Mouse (Mus musculus) heart, postnatal 10 days (tissue): ENCODE data around the gene Wars2. TPM values are rescaled to one million over a fixed set of nuclear protein-coding genes. Genes with fewer than 3 reads are reported as not detected.
A peak's percentile ranks its signal among the peaks of the same experiment; 100 is the strongest.

Experiments used
- DNase-seq, 2 experiments: peaks; one replicate each; pipeline ENCODE4 v3.0.0; 2021
- intact Hi-C: fragments of 180-260 bp; cut with DNase I; formaldehyde crosslinking; loops from one replicate; pipeline ENCODE4 v1.15.1; 2025
- total RNA-seq, 2 experiments: library from RNA; stranded (reverse); gene quantifications; 2 replicates each; pipeline ENCODE4 v1.2.3; 2021

Gene Wars2
- total RNA-seq, 2 experiments from 2014 or later: 7.0 to 10.3 TPM

- intact Hi-C loops: no loop called here
- no peak for DNase-seq
Observed at GRCm38 (mm10) chr3:99184373-99184772, 43.5 kb downstream of the Wars2 start.

DNA sequence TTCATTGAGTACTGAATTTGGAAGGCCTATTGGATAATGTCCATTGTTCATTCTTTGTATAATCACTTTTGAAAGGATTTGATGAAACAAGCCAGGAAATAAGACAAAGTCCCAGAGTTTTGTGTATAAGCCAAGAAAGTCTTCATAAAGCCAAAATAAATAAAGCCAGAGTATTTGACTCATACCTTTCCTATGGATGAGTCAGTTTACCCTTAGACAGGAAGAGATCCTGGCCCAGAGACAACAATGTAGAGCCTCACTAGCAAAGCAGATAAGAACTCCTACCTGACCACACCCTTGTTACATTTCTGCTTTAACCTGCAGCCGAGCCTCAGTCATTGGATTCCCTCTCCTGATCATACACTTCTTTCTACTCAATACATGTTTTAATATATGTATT lies 47.2 kb downstream of the Wars2 start:
- intact Hi-C loops: no loop called here
- no peak for DNase-seq

GRCm38 (mm10) chr3:99193576-99193975 lies 52.7 kb downstream of the Wars2 start:
- intact Hi-C loops: no loop called here
- DNase-seq: no peak

- no peak for DNase-seq
- intact Hi-C loops: no loop called here
Observed at GRCm38 (mm10) chr3:99203331-99203730, 62.5 kb downstream of the Wars2 start.

GRCm38 (mm10) chr3:99208416-99208815 lies 67.5 kb downstream of the Wars2 start:
- DNase-seq: no peak
- intact Hi-C loops: no loop called here

- DNase-seq: no peak
- intact Hi-C loops: no loop called here
Observed at GRCm38 (mm10) chr3:99211105-99211698, 70.3 kb downstream of the Wars2 start.

DNA sequence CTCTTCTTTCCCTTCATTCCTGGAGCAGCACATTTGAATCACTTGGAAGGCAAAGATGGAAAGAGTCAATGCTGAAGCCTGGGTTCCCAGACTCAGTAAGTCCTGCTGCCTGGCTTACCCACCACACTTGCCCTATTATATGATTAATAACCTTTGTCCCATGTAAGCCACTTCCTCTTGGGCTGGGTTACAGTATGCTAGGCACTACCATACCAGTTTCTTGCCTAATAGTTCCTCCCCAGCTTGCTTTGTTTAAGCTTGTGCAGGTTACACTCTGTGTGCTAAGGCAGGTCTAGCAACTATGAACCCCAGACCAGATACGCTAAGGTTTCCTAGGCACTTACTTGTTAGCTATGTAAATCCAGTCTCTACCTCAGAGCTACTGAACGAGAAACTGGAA lies 86.9 kb downstream of the Wars2 start:
- intact Hi-C loops: no loop called here
- no peak for DNase-seq

DNA sequence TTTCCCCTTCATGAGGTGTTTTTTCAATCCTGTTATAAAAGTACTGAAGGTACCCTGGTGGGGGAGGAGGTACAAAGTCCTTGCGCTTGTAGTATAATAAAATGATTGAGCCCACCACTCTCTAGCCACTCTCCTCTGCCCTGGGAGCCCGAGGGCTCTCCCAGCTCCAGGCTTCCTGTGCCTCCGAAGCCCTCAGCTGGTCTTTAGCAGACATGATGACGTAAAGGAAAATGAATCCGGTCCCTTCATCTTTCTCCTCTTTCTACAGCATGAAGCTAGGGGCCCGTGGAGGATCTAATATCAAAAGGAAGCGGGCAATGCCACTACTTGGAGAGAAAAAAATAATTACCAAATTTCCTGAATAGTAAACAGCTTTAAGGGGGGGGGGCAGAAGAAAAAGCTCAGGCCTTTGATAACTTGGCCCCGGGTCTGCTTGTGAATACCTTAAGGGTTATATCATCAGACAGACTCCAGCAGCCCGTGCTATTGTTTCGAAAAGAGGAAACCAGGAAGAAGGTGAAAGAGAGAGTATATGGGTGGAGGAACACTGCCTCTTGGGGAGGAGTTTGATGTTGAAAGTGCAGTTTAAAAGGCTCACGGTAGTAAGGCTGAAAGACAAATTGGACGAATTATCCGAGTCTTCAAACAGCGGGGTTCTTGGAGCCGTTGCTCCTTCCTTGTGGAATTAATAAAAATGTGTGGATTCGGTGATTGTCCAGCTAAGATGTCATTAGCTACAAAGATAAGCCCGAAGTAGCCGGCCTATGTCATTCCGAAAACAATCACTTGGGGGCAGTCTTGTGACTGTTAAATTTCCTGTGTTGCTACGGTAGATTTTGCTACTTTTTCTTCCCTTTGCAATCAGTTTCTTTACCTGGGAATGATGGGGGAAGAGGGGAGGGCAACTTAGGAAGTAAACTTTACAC lies 92.8 kb downstream of the Wars2 start:
- DNase-seq: peak; percentile 52 to 74
- intact Hi-C loops: loop anchor here (2.0 to 10.0 kb wide), 3 partner anchors 91 to 705 kb away; partner anchors contain the start of gene Wars2

GRCm38 (mm10) chr3:99234319-99234869 lies 93.5 kb downstream of the Wars2 start:
- intact Hi-C loops: loop anchor here (2.0 to 10.0 kb wide), 3 partner anchors 92 to 704 kb away; partner anchors contain the start of gene Wars2
- DNase-seq: no peak

GRCm38 (mm10) chr3:99235116-99235803 lies 94.4 kb downstream of the Wars2 start:
- no peak for DNase-seq
- intact Hi-C loops: loop anchor here (2.0 to 10.0 kb wide), 2 partner anchors 630 to 704 kb away; no protein-coding TSS in a partner anchor

GRCm38 (mm10) chr3:99235804-99236755 lies 95.2 kb downstream of the Wars2 start:
- intact Hi-C loops: loop anchor here (2.0 to 10.0 kb wide), 2 partner anchors 629 to 703 kb away; no protein-coding TSS in a partner anchor
- DNase-seq: no peak

GRCm38 (mm10) chr3:99238691-99239090 lies 97.8 kb downstream of the Wars2 start:
- DNase-seq: no peak
- intact Hi-C loops: loop anchor here (2.0 to 10.0 kb wide), 2 partner anchors 14 to 626 kb away; no protein-coding TSS in a partner anchor

- intact Hi-C loops: loop anchor here (2.0 to 10.0 kb wide), 2 partner anchors 13 to 625 kb away; no protein-coding TSS in a partner anchor
- DNase-seq: no peak
Observed at GRCm38 (mm10) chr3:99239301-99240045, 98.6 kb downstream of the Wars2 start.

DNA sequence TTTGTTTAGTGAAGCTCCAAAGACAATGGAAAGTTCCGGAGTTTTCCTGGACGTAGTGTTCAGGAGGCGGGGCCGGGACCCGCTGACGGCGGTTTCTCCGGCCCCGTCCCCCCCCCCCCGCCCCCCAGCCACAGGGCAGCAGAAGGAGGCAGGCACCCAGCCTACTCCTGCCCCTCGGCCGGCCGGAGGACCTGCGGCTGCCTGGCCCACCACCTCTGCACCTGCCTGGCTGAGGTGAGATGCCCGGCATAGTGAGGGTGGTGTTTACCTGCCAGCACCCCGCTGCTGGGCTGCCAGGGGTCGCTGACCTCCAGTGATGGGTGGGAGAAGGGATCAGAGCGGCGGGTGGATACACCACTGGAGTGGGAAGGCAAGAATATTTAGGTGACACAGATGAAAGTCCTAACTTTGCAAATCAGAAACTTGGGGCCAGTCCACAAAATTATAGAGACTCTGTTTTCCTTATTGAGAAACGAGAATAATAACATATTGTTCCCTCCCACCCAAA lies 99.4 kb downstream of the Wars2 start, which contains the start of gene Tbx15:
Gene Tbx15, plus strand, starts transcription at position 169 of the 508 bp plus-strand sequence.
- DNase-seq: no peak
- intact Hi-C loops: no loop called here

GRCm38 (mm10) chr3:99240811-99241738 lies 100.2 kb downstream of the Wars2 start:
- no peak for DNase-seq
- intact Hi-C loops: no loop called here

- no peak for DNase-seq
- intact Hi-C loops: no loop called here
Observed at GRCm38 (mm10) chr3:99242481-99242880, 101.6 kb downstream of the Wars2 start.

- DNase-seq: no peak
- intact Hi-C loops: no loop called here
Observed at GRCm38 (mm10) chr3:99245341-99245740, 104.5 kb downstream of the Wars2 start.
